Mouse (Mus musculus): ENCODE measurements at regions not wholly inside any gene's neighbourhood (a gene's known extent, or its start where the extent isn't known, plus 50 kb on each side); places are given as distances from the start of the nearest gene placed in this dataset.
"Not testable (repeated sequence)": the region's sequence is repeated elsewhere in the genome, so short reads cannot be mapped to it uniquely, and the experiment has no call there.

DNA sequence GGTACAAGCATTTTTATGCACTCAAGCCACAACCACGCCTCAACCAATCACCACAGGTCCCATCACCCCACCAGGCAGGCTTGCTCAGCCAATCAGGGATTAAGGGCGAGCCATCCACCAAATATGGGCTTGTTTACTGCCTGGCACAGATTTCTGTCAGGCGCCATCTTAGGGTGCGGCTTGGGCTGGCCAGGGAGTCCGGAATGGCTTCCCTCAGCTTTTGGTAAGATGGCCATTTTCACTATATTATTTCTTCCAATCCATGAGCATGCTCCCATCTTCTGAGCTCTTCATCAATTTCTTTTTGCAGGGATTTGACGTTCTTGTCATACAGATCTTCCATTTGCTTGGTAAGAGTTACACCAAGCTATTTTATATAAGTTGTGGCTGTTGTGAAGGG, 521.3 kb upstream of the Gm5150 start:
- TF ChIP-seq CTCF, EP300 (IDR thresholded peaks at IDR 0.05; ENCODE audit: low read depth): not testable (repeated sequence)
